Mouse (Mus musculus): ENCODE measurements at regions not wholly inside any gene's neighbourhood (a gene's known extent, or its start where the extent isn't known, plus 50 kb on each side); places are given as distances from the start of the nearest gene placed in this dataset.

GRCm38 (mm10) chr12:95054887-95055286, 637.1 kb upstream of the Flrt2 start:
- intact Hi-C loops (cut with DNase I): no loop called here
- DNase-seq: no peak

DNA sequence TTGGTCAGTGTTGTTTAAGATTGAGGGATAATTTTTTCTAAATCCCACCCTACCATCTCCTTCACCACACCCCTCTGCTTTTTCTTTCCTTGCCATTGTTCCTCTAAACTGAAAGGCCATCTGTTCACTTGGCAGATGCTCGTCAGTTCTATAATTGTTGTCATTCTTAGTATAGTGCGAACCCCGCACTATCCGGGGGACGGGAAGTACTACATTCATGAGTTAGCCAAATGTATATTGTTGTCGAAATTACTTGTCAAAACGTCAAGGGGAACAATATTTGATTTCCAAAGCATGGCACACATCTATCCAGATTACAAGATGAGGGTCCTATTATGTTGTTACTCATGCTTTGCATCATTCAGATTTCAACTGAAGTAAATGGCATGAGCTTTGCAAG, 635.1 kb upstream of the Flrt2 start:
- no peak for DNase-seq
- intact Hi-C loops (cut with DNase I): no loop called here

DNA sequence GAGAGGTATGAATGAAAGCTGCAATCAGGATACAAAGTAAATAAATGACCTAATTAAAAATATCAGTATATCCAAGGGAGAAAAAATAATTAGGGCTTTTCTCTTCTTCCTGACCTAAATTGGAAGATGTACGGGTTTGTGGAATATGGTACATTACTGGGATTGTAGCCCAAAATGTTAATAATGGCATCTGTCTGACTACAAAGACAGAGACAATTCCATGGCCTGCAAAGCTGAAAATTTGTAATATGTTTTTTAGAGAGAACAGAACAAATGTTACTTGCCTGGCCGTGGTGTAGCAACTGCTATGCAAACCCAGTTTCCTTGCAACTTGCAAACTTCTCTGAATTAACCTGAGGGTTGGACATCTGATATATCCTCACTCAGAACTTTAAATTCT, 632.6 kb upstream of the Flrt2 start:
- intact Hi-C loops (cut with DNase I): no loop called here
- DNase-seq: no peak

DNA sequence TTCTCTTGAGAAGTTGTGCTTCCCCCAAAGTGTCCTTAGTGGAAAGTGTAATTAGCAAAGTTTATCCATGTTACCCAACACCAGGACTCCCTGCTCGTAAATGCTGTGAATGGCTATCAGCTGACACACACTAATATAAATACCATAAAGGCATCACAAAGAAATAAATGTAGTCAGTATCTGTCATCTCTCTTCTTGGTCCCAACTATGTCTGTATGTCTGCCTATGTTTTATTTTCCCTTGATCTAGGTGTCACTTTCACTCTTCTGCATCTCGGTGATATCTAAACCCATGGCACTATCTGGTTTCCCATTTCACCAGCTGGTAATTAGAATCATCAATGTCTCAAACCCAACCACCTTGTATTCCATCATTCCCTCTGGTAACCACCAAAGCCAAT, 619.7 kb upstream of the Flrt2 start:
- intact Hi-C loops (cut with DNase I): no loop called here
- no peak for DNase-seq

GRCm38 (mm10) chr12:95119223-95119952, 572.6 kb upstream of the Flrt2 start:
- intact Hi-C loops (cut with DNase I): no loop called here
- DNase-seq: no peak

DNA sequence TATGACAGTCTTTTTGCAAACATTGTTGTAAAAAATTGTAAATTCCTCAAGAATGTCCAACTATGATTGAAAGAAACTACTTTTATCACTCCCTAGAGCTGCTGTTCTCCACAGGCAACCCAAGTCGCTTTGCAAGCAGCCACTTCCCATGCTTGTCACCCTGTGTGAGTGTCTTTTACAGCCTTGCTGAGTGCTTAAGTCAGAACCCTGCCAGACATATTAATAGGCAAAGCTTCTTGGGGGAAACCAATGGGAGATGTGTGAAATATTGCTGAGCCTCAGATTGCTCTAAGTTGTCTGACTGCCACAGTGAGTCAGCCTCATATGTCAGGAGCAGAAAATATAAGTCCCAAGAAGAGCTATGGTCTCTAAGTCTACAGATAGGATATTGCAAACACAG, 559.2 kb upstream of the Flrt2 start:
- no peak for DNase-seq
- intact Hi-C loops (cut with DNase I): no loop called here

- no peak for DNase-seq
- intact Hi-C loops (cut with DNase I): no loop called here
Observed at GRCm38 (mm10) chr12:95133482-95133881, 558.5 kb upstream of the Flrt2 start.

DNA sequence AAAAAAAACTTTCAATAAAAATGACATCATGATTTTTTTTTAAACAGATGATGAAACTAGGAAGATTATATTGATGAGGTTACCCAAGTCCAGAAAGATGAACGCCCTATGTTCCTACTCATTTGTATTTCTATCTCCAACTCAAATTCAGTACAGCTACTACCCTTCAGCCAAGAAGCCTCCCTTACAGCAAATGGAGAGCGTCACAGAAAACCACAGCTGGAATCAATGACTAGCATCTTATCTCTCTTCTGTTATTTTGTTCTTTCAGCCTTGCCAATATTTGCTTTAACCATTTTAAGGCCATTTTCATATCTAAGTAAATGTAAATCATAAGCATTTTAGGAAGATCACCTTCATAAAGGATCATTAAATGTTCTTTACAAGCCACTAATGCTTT, 553.9 kb upstream of the Flrt2 start:
- intact Hi-C loops (cut with DNase I): no loop called here
- no peak for DNase-seq

- no peak for DNase-seq
- intact Hi-C loops (cut with DNase I): no loop called here
Observed at GRCm38 (mm10) chr12:95171051-95171450, 521.0 kb upstream of the Flrt2 start.

DNA sequence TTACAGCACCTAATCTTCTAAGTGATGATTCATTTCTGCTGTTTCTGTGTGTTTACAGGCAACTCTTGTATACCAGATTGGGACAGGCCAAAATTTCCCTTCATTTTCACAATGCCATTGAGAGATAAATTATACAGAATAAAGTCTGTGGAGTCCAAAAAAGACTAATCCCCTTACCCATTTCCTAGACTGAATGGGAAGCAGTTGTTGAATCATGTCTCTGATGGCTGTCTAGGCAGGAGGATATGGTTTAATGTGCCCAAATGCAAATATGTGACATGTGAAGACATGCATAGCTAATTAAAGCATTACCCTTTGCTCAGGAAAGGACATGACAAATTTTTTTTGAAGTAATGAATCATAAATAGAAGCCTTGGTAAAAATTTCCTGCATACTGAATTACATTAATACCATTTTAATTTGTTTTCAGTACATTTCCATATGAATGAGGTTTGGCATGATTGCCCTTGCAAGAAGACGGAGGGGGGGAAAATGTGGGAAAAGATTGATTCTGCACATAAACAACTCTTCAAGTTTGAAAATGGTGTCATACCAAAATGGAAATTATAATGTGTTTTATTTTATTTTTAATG, 518.1 kb upstream of the Flrt2 start:
- intact Hi-C loops (cut with DNase I): no loop called here
- no peak for DNase-seq

GRCm38 (mm10) chr12:95202486-95202885, 489.5 kb upstream of the Flrt2 start:
- intact Hi-C loops (cut with DNase I): no loop called here
- DNase-seq: no peak

GRCm38 (mm10) chr12:95205081-95205480, 486.9 kb upstream of the Flrt2 start:
- no peak for DNase-seq
- intact Hi-C loops (cut with DNase I): no loop called here

DNA sequence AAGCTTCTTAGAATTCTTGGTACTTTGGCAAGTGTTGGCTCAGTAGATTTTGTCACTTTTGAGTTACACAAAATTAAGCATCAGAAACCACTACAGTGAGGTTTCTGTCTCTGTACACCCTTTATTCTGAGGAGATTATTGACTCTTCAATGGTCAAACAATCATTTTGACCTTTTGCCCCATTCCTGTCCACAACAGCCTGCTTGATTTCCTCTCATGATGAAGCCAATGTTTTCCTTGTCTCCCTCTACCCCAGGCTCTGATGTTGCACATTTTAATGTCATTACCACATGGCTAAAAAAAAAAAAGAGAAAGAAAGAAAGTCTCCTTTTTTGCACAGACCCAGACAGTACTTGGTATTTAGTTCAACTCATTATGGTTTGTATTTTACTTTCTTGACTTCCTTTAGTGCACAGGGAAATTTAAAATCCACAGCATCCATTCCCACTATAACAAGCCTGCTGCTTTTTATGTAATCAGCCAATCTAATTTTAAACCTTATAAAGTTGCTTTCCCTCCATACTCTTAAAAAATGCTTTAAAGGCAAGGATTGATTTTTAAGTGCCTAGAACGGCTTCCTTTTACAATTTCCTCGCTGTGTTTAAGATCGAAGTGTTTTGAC, 452.8 kb upstream of the Flrt2 start:
- intact Hi-C loops (cut with DNase I): no loop called here
- no peak for DNase-seq

- intact Hi-C loops (cut with DNase I): no loop called here
- no peak for DNase-seq
Observed at GRCm38 (mm10) chr12:95267187-95267586, 424.8 kb upstream of the Flrt2 start.

DNA sequence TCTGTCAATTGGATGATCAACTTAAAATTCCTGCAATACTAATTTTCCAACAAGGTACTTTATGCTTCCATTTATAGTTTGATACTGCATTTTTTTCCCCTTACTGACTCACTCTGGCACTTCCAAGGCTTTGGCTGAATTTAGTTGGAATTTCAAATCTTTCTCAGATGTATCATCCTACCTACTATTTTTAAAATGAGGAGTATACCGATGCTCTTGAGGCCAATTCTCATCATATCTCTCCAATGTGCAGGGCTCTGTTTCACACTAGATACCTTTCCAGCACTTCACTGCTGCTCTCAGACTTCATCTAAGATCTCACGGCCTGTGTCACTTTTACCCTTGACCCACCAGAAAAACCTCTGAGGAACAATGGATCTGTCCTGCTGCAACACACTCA, 386.6 kb upstream of the Flrt2 start:
- intact Hi-C loops (cut with DNase I): no loop called here

DNA sequence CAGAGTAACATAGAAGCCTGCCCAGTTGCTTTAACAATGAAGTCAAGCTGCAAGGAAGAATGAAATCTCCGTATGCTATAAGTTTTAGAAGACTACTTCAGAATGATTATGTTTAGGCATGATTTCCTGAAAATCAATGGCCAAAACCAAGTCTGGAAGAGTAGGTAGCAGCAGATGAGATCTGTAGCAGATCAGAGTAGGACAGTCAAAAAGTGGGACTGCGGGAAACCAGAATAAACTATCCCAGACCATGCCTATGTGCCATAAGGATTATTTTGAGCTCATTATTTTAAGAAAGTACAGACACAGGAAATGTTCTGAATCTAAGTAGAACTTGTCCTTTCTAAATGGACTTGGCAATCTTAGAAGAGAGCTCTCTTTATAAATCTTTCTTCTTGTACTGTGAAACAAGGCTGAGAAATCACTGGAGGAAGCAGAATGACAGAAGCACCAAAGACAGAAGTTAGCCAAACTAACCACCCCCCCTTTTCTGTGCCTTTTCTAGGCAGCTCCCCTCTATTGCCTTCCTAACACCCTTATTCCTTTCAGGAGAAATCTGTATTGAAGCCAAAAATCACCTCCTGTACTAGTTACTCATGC, 376.8 kb upstream of the Flrt2 start:
- no peak for DNase-seq
- intact Hi-C loops (cut with DNase I): no loop called here

More for the DNA sequence above, 386.6 kb upstream of the Flrt2 start:
- DNase-seq: no peak

GRCm38 (mm10) chr12:95316820-95317219, 375.2 kb upstream of the Flrt2 start:
- no peak for DNase-seq
- intact Hi-C loops (cut with DNase I): no loop called here

- DNase-seq: no peak
- intact Hi-C loops (cut with DNase I): no loop called here
Observed at GRCm38 (mm10) chr12:95321693-95322092, 370.3 kb upstream of the Flrt2 start.

- intact Hi-C loops (cut with DNase I): no loop called here
- no peak for DNase-seq
Observed at GRCm38 (mm10) chr12:95329666-95330065, 362.4 kb upstream of the Flrt2 start.

- intact Hi-C loops (cut with DNase I): no loop called here
Observed at GRCm38 (mm10) chr12:95347786-95348185, 344.2 kb upstream of the Flrt2 start.

GRCm38 (mm10) chr12:95355151-95355550, 336.9 kb upstream of the Flrt2 start:
- intact Hi-C loops (cut with DNase I): no loop called here

More at GRCm38 (mm10) chr12:95347786-95348185, 344.2 kb upstream of the Flrt2 start:
- DNase-seq: no peak

More at GRCm38 (mm10) chr12:95355151-95355550, 336.9 kb upstream of the Flrt2 start:
- no peak for DNase-seq

Measured in heart, postnatal 10 days (tissue).